ENCODE assay signal across 10 mouse cellular contexts in the genomic region with DNA sequence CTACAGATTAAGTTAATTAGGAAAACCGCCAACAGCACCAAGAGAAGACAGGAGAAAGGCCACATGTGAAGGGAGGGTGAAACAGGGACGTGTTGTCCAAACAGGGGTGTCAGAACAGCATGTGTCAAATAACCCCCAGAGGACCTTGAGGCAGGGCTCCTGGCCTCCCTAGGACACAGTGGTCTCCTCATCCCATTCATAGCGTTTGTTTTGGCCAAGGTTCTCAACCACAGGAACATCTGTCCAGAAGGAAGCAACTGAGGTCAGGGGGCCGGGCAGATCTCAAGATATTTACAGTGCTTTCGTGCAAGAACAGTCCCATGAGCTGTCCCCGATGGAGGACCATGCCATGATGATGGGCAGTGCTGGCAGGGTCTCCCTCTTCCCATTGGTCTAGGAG. TPM values are rescaled to one million over a fixed set of nuclear protein-coding genes. Genes with fewer than 3 reads are reported as not detected.
A peak's percentile ranks its signal among the peaks of the same experiment; 100 is the strongest.
DNase-seq lines count a peak whose midpoint lies in the region; ATAC-seq and TF ChIP-seq lines count a peak whose summit lies in the region.
"Had no signal": no experiment of that assay in that cellular context is flagged by ENCODE, and none has a peak within 500 bp of the region (broad histone marks: within the 10 kb centered on the region; RNA-seq: fewer than 3 reads in every experiment).

No protein-coding gene starts in this region.

- no peaks in the 10 kb centered on the region for H3K27me3 ChIP-seq in heart, adult 2 months (ENCODE audit: control insufficient read depth, insufficient read depth, low read length)
- no peaks in the 10 kb centered on the region for H3K27me3 ChIP-seq in G1E (ENCODE audit: insufficient read depth, low read length)
- H3K27me3 ChIP-seq: embryonic facial prominence, embryonic 12.5 days had no signal

- H3K79me2 ChIP-seq in heart, adult 2 months (replicated peaks; ENCODE audit: control insufficient read depth, insufficient read depth, low read length), result 0 out of 2 replicates have a peak, but pooled peaks cover 3% of the 10 kb centered on the region

- peak; percentile 56 to 64 for DNase-seq in heart, adult 2 months
- DNase-seq in heart, postnatal 4 days, result no peak
- DNase-seq in G1E (ENCODE audit: low spot score), result no peak
- DNase-seq in gastrocnemius, postnatal 25 days, result peak; percentile 79
- peak; percentile 51 to 83 for DNase-seq in kidney, postnatal 25 days
- no peak for DNase-seq in spleen, postnatal 10 days (ENCODE audit: low spot score in 2 of 2)
- no peak for DNase-seq in right cerebral cortex, adult 2 months (ENCODE audit: low spot score in 2 of 2)
- DNase-seq: retina, postnatal 1 day had no signal

- no peak; the same call in 1 of the 2 replicates for ATAC-seq in G1E (ENCODE audit: extremely low read depth, insufficient number of reproducible peaks, low FRiP score, poor library complexity, severe bottlenecking)
- ATAC-seq: intestine, postnatal 0 days had no signal

- peaks cover 37% of the 10 kb centered on the region for H3K4me1 ChIP-seq in heart, adult 2 months (ENCODE audit: control insufficient read depth, insufficient read depth, low read length)
- H3K4me1 ChIP-seq in G1E (ENCODE audit: insufficient read depth, low read depth, low read length), result peaks cover 82% of the 10 kb centered on the region

- 54% methylated on average over 6 of the region's 6 CpGs for WGBS in heart, adult 2 months

- H3K27ac ChIP-seq in heart, adult 2 months, result peak overlapping the region; percentile 52
- H3K27ac ChIP-seq: embryonic facial prominence, embryonic 12.5 days had no signal

- peak; percentile 87 for TF ChIP-seq EP300 in heart, adult 2 months (IDR thresholded peaks at IDR 0.05; ENCODE audit: insufficient read depth, low read depth, low read length)

- no peak overlapping the region for H3K9ac ChIP-seq in heart, adult 2 months (ENCODE audit: low read depth, low read length)
- H3K9ac ChIP-seq: embryonic facial prominence, embryonic 12.5 days had no signal

- H3K36me3 ChIP-seq in heart, adult 2 months (ENCODE audit: control insufficient read depth, insufficient read depth, low read length), result peaks cover 34% of the 10 kb centered on the region
- H3K36me3 ChIP-seq in G1E (replicated peaks), result peaks cover 51% of the 10 kb centered on the region
- H3K36me3 ChIP-seq: embryonic facial prominence, embryonic 12.5 days had no signal

- intact Hi-C loops in heart, adult 2 months (cut with DNase I), result loop anchor here (5.0 kb wide), 1 partner anchor 35 kb away; no protein-coding TSS in a partner anchor

- 0 out of 2 replicates have a peak, but pooled peaks have one; percentile 35 for TF ChIP-seq POLR2A in heart, adult 2 months (IDR thresholded peaks at IDR 0.05; ENCODE audit: insufficient read depth, low read depth, low read length)

- no peak for TF ChIP-seq CTCF in heart, adult 2 months (IDR thresholded peaks at IDR 0.05)
- TF ChIP-seq CTCF in G1E (IDR thresholded peaks at IDR 0.05; ENCODE audit: low read depth, low read length), result no peak

- H3K4me3 ChIP-seq in heart, adult 2 months, result no peak overlapping the region
- H3K4me3 ChIP-seq in G1E (ENCODE audit: low read depth, low read length), result peak overlapping the region; percentile 44; the same call in 1 of the 2 replicates
- H3K4me3 ChIP-seq: embryonic facial prominence, embryonic 12.5 days had no signal

- H3K9me3 ChIP-seq in G1E (replicated peaks), result no peaks in the 10 kb centered on the region
- H3K9me3 ChIP-seq: embryonic facial prominence, embryonic 12.5 days had no signal

RNA-seq across cellular contexts. Expression of a gene that starts 49.2 kb away (rescaled TPM):
- 100 to 1,000 TPM; 149 to 150 TPM for total RNA-seq in heart, adult 2 months (2021)
- 15.7 and 23.7 TPM in 2 replicates for polyA plus RNA-seq in heart, adult 2 months (2012; rRNA removed)
- 10 to 100 TPM; 24.0 to 24.7 TPM for total RNA-seq in heart, postnatal 4 days (2021)
- total RNA-seq in G1E (2014; fragmentation: Nextera tagmentation) (35.0 and 45.5 TPM in 2 replicates), G1E (2017) (9.7 and 10.6 TPM in 2 replicates)
- 18.4 and 20.0 TPM in 2 replicates for polyA plus RNA-seq in G1E (2012)
- total RNA-seq in gastrocnemius, postnatal 25 days (2021), result 100 to 1,000 TPM; 102 to 134 TPM

Comparison
In these comparisons a context has a peak if more than half of its experiments do, and no peak if none do; other contexts are left out.
1. DNase-seq: peak in heart, adult 2 months (2 of 2), gastrocnemius, postnatal 25 days (single experiment) and kidney, postnatal 25 days (2 of 2); none in heart, postnatal 4 days (single experiment), G1E (single experiment), spleen, postnatal 10 days (0 of 2) and right cerebral cortex, adult 2 months (0 of 2).